Mouse (Mus musculus): ENCODE results near the gene G3bp2.

DNA sequence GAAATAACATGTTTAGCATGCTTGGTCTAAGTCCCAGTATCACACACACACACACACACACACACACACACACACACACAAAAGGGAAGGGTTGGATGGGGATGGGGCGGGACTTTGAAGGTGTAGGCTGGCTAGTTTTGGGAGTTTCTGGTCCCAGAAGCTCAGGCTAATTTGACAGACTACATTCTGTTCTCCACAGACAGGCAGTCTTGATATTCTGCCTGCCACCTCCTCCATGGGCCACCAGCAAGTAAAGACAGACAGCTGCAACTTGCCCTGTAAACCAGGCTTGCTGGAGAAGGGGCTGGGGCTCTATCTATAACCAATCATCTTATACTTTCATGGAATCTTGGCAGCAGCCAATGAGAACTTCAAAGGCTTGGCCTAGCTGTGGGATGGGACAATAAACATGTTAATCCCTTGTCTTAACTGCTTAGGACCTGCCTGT lies 45.8 kb upstream of the G3bp2 start:
- TF ChIP-seq TCF12 (IDR thresholded peaks at IDR 0.05; ENCODE audit: insufficient read depth, poor library complexity, severe bottlenecking) (no peak), MYOD1 (IDR thresholded peaks at IDR 0.05; ENCODE audit: control insufficient read depth in 1 of 3, insufficient read length in 2 of 3, low read depth in 2 of 3) (no peak), USF1 (IDR thresholded peaks at IDR 0.05; ENCODE audit: low read depth) (no peak), POLR2A (IDR thresholded peaks at IDR 0.05; ENCODE audit: insufficient read length, low read depth) (no peak), CEBPB (IDR thresholded peaks at IDR 0.05; ENCODE audit: insufficient read depth, poor library complexity, severe bottlenecking) (no peak)

All from myocyte (in vitro differentiated cells).